Mouse (Mus musculus) olfactory bulb, adult 2 months (tissue): ENCODE measurements around the gene Gm3629. TPM values are rescaled to one million over a fixed set of nuclear protein-coding genes. Genes with fewer than 3 reads are reported as not detected.
"Not testable (repeated sequence)": the region's sequence is repeated elsewhere in the genome, so short reads cannot be mapped to it uniquely, and the experiment has no call there.

Source experiments
- H3K27ac ChIP-seq: fragments of 200-500 bp; 2 replicates; pipeline ENCODE4 v1.5.1; 2012; ENCODE audit warnings: low read depth, low read length; ENCODE audit not compliant: insufficient read depth
- H3K4me1 ChIP-seq: fragments of 200-500 bp; 2 replicates; pipeline ENCODE4 v1.6.1; 2012; ENCODE audit warnings: low read length; ENCODE audit not compliant: control insufficient read depth, insufficient read depth
- H3K4me3 ChIP-seq: fragments of 200-500 bp; 2 replicates; pipeline ENCODE4 v1.5.1; 2012; ENCODE audit warnings: mild to moderate bottlenecking, low read depth, low read length, moderate library complexity; ENCODE audit not compliant: insufficient read depth
- WGBS: fragments of 180-500 bp; shearing (Covaris S2); methylation state at CpG from one replicate; pipeline ENCODE4 v1.1.7; 2018; 5-methylcytosine and 5-hydroxymethylcytosine counted together
- polyA plus RNA-seq: library from polyadenylated mRNA; stranded (reverse); fragments of >200 nt; gene quantifications from 2 replicates; pipeline ENCODE4 v1.2.4, GENCODE M21; 2012; ENCODE audit warnings: low replicate concordance; ENCODE audit not compliant: missing spikeins, insufficient read depth, insufficient read length

Gm3629 gene
- polyA plus RNA-seq: not detected in 2 replicates

GRCm38 (mm10) chr14:6590513-6590912, at the start of gene Gm3629:
TSS of gene Gm3629 (minus strand) at chr14:6590613.
- WGBS: 57% methylated on average over 1 of the region's 2 CpGs
- H3K27ac ChIP-seq, H3K4me1 ChIP-seq, H3K4me3 ChIP-seq: not testable (repeated sequence)

- H3K27ac ChIP-seq, H3K4me3 ChIP-seq, H3K4me1 ChIP-seq: not testable (repeated sequence)
- 50% methylated on average over 1 of the region's 2 CpGs for WGBS
Measured at GRCm38 (mm10) chr14:6622318-6622717, 31.9 kb upstream of the Gm3629 start, which contains the start of gene Gm3460. TSS of gene Gm3460 (minus strand) at chr14:6622418.

GRCm38 (mm10) chr14:6606436-6606835, 16.0 kb upstream of the Gm3629 start:
- WGBS: no CpG with 5 or more reads among the region's 1 CpGs
- not testable (repeated sequence) for H3K4me3 ChIP-seq, H3K27ac ChIP-seq, H3K4me1 ChIP-seq

GRCm38 (mm10) chr14:6605004-6605403, 14.6 kb upstream of the Gm3629 start:
- H3K4me1 ChIP-seq, H3K27ac ChIP-seq: not testable (repeated sequence)
- H3K4me3 ChIP-seq: peak overlapping the region; percentile 35
- WGBS: 3% methylated on average over 11 of the region's 20 CpGs

DNA sequence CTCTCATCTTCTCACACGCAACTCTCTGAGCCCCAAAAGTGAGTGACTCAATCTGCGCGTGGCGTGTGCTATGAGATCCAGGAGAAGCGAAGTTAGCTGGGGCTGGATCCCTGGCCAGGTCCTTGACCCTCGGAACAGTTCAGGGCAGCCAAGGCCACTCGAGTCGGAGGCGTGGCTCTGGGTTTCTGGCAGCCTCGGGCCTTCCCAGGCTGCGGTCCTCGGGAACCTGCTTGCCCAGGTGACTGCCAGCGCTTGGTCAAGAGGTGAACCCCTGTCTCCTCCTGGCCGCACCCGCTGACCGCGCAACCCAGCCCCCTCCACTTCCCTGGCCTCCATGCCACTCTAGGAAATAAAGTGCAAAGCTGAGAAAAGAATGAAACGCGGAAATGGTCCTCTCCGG, 14.1 kb upstream of the Gm3629 start:
- not testable (repeated sequence) for H3K4me1 ChIP-seq, H3K27ac ChIP-seq
- peak overlapping the region; percentile 35 for H3K4me3 ChIP-seq
- 2% methylated on average over 18 of the region's 20 CpGs for WGBS

- not testable (repeated sequence) for H3K4me1 ChIP-seq, H3K27ac ChIP-seq, H3K4me3 ChIP-seq
- WGBS: 69% methylated on average over 1 of the region's 2 CpGs
Measured at GRCm38 (mm10) chr14:6537190-6537589, 53.2 kb downstream of the Gm3629 start, which contains the start of gene Gm8356. TSS of gene Gm8356 (minus strand) at chr14:6537290.

Other genes starting within 250 kb of the Gm3629 start
- not detected in 2 replicates for gene Gm3618, start 246.9 kb downstream of the Gm3629 start, polyA plus RNA-seq
- gene Gm16440, start 200.3 kb downstream of the Gm3629 start, polyA plus RNA-seq: not detected in 2 replicates
- not detected in 2 replicates for gene Gm3591, start 178.1 kb downstream of the Gm3629 start, polyA plus RNA-seq
- not detected in 2 replicates for gene Gm3594, start 146.0 kb downstream of the Gm3629 start, polyA plus RNA-seq
- not detected in 2 replicates for gene Gm8356, start 53.3 kb downstream of the Gm3629 start, polyA plus RNA-seq
- gene Gm3460, start 31.8 kb upstream of the Gm3629 start, polyA plus RNA-seq: not detected in 2 replicates
- not detected in 2 replicates for gene Gm10251, start 93.6 kb upstream of the Gm3629 start, polyA plus RNA-seq
- not detected in 2 replicates for gene Gm8050, start 129.6 kb upstream of the Gm3629 start, polyA plus RNA-seq
- gene Gm3636, start 151.7 kb upstream of the Gm3629 start, polyA plus RNA-seq: not detected in 2 replicates
- not detected in 2 replicates for gene Gm8362, start 183.8 kb upstream of the Gm3629 start, polyA plus RNA-seq
- gene Gm3642, start 249.7 kb upstream of the Gm3629 start, polyA plus RNA-seq: not detected in 2 replicates